Mouse (Mus musculus) E14TG2a.4 (cell line): ENCODE measurements around the gene Nol8.

Experiments
- H3K27me3 ChIP-seq: 2 replicates; pipeline ENCODE4 v1.6.1; 2014; ENCODE audit warnings: low read length, control low read depth; ENCODE audit not compliant: insufficient read depth
- H3K36me3 ChIP-seq: 2 replicates; pipeline ENCODE4 v1.6.1; 2014; ENCODE audit warnings: low read length, control low read depth; ENCODE audit not compliant: insufficient read depth
- H3K4me1 ChIP-seq: replicated peaks from 2 replicates; pipeline ENCODE4 v1.6.1; 2014; ENCODE audit warnings: low read depth, low read length, control low read depth
- H3K4me3 ChIP-seq: replicated peaks from 2 replicates; pipeline ENCODE4 v1.5.1; 2014; ENCODE audit warnings: mild to moderate bottlenecking, low read length
- H3K9me3 ChIP-seq: 2 replicates; pipeline ENCODE4 v1.6.1; 2014; ENCODE audit warnings: low read length, control low read depth
- CTCF ChIP-seq: conservative IDR thresholded peaks from 2 replicates; pipeline ENCODE4 v1.5.1; 2014; ENCODE audit warnings: low read length
- NANOG ChIP-seq: IDR thresholded peaks from 2 replicates; pipeline ENCODE4 v1.6.1; 2014; ENCODE audit warnings: borderline replicate concordance, low read length, mixed read lengths
- POU5F1 ChIP-seq: IDR thresholded peaks from 2 replicates; pipeline ENCODE4 v1.6.1; 2014; ENCODE audit warnings: low read length, borderline replicate concordance

Nol8 gene

GRCm38 (mm10) chr13:49652481-49653179 lies at the start of gene Nol8, which contains the start of gene Cenpp:
Gene Nol8, plus strand, starts transcription at chr13:49653078.
Gene Cenpp, minus strand, starts transcription at chr13:49652785.
- H3K36me3 ChIP-seq, result peaks cover 52% of the 10 kb centered on the region
- H3K9me3 ChIP-seq, result no peaks in the 10 kb centered on the region
- H3K27me3 ChIP-seq, result no peaks in the 10 kb centered on the region
- no peak for TF ChIP-seq POU5F1
- no peak for TF ChIP-seq NANOG
- TF ChIP-seq CTCF, result no peak
- peaks cover 21% of the 10 kb centered on the region for H3K4me1 ChIP-seq
- H3K4me3 ChIP-seq, result peak within 1 kb of the TSS; percentile 99

DNA sequence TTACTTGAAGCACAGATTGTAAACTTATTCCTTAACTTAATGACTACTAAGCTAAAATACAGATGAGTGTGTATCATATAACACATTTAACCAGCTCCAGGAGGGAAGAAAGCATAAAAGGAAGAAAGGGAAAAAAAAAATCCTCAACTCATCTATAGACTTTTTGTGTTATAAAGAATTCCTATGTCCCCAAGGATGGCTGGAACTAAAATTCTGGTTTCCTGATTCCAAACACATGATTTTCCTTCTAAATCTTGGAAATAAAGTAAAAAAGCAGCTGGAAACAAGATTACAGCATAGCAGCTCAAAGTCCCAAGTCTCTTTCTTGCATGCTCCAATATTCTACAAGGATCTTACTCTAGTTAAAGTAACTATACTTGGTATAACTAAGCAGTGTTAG lies 49.3 kb upstream of the Nol8 start:
- peaks cover 16% of the 10 kb centered on the region for H3K4me1 ChIP-seq
- peaks cover 10% of the 10 kb centered on the region for H3K36me3 ChIP-seq
- peaks cover 23% of the 10 kb centered on the region for H3K9me3 ChIP-seq
- no peak overlapping the region for H3K4me3 ChIP-seq
- TF ChIP-seq CTCF, result no peak
- H3K27me3 ChIP-seq, result no peaks in the 10 kb centered on the region

DNA sequence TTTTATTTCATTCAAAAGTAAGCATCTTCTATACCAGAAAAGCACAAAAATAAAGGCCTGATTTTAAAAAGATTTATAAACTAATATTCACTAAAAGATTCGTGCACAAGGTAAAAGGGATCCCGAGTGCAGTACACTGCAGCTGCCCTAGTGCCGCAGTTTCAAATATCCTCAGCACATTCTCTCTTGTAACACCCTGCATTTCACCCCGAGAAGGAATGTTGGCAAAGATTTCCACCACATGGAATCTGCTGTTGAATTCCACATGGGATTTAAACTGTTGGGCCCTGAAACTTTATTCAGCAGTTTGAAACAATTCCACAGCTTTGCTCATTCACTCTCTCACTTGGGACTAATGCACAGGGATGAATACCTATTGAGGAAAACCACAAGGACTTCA lies 45.2 kb upstream of the Nol8 start, which contains the start of gene Ogn:
Gene Ogn, plus strand, starts transcription at position 333 of the 400 bp plus-strand sequence.
- peaks cover 13% of the 10 kb centered on the region for H3K4me1 ChIP-seq
- no peaks in the 10 kb centered on the region for H3K9me3 ChIP-seq
- no peak for TF ChIP-seq NANOG
- TF ChIP-seq POU5F1, result no peak
- no peak for TF ChIP-seq CTCF
- no peaks in the 10 kb centered on the region for H3K27me3 ChIP-seq
- H3K4me3 ChIP-seq, result no peak within 1 kb of the TSS
- H3K36me3 ChIP-seq, result no peaks in the 10 kb centered on the region

GRCm38 (mm10) chr13:49608589-49609322 lies 44.1 kb upstream of the Nol8 start:
- TF ChIP-seq POU5F1 (no peak), CTCF (no peak), NANOG (no peak)
- Histone ChIP-seq H3K27me3 (no peaks in the 10 kb centered on the region), H3K4me3 (no peak overlapping the region), H3K36me3 (no peaks in the 10 kb centered on the region), H3K4me1 (peaks cover 3% of the 10 kb centered on the region; the same call in 1 of the 2 replicates), H3K9me3 (no peaks in the 10 kb centered on the region)

DNA sequence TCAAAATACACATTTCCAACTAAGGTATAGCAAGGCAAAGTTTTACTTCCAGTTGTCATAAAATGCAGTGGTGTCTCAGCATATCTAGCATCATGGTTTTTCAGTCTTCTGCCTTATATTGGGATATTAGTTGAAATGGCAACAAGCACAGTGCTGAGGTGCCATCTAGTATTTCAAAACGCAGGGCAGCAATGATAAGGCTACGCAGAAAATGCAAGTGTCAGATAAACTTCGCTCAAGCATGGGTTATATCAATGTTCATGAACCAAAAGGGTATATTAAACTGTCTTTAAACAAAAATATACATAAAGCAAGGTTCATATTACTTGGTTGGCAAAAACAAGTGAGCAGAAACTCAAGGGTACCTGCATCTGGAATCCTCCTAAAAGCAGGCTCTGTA lies 35.9 kb upstream of the Nol8 start:
- Histone ChIP-seq H3K4me1 (peaks cover 8% of the 10 kb centered on the region), H3K36me3 (no peaks in the 10 kb centered on the region), H3K4me3 (no peak overlapping the region), H3K9me3 (no peaks in the 10 kb centered on the region), H3K27me3 (no peaks in the 10 kb centered on the region)
- TF ChIP-seq POU5F1, result no peak
- TF ChIP-seq CTCF, result no peak
- TF ChIP-seq NANOG, result no peak

DNA sequence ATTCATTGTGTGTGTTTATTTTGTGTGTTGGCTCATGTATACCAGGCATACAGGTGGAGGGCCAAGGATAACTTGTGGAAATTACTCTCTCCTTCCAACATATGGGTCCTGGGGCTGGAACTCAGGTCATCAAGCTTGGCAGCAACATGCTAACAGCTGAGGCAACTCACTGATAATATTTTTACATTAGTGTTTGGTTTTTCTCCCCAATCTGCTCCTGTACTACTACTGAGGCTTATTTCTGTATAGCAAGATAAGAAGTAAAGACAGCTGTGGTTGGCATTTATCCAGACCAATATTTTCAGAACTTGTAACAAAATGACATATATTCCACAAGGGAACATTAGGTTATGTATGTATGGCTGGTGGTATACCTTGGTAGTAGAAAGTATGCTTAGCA lies 34.5 kb upstream of the Nol8 start:
- no peak overlapping the region for H3K4me3 ChIP-seq
- H3K27me3 ChIP-seq, result no peaks in the 10 kb centered on the region
- no peaks in the 10 kb centered on the region for H3K9me3 ChIP-seq
- TF ChIP-seq POU5F1 (no peak), NANOG (no peak), CTCF (no peak)
- H3K4me1 ChIP-seq, result peaks cover 12% of the 10 kb centered on the region
- H3K36me3 ChIP-seq, result no peaks in the 10 kb centered on the region

GRCm38 (mm10) chr13:49623216-49623615 lies 29.7 kb upstream of the Nol8 start:
- no peaks in the 10 kb centered on the region for H3K36me3 ChIP-seq
- no peaks in the 10 kb centered on the region for H3K27me3 ChIP-seq
- no peaks in the 10 kb centered on the region for H3K9me3 ChIP-seq
- no peak overlapping the region for H3K4me3 ChIP-seq
- TF ChIP-seq CTCF (no peak), POU5F1 (no peak), NANOG (no peak)
- peaks cover 12% of the 10 kb centered on the region for H3K4me1 ChIP-seq

DNA sequence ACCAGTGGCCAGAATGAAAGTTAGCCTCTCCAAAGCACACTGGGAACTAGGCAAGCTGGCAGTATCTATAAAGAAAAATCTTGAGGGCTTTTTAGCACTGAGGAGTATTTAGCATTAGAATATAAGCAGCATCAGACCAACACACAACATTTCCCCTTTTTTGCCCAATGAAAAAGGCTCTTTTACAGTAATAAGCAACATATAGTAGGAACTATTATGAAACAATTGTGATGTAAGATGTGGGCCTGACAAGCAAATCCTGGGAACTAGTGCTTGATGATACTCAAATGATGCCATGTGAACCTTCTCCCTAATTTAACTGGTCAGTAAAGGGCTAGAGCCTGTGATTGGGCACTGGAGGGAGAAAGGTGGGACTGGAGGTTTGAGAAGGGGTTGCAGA lies 24.7 kb upstream of the Nol8 start:
- Histone ChIP-seq H3K4me1 (no peaks in the 10 kb centered on the region), H3K4me3 (no peak overlapping the region), H3K36me3 (0 out of 2 replicates have a peak, but pooled peaks cover 8% of the 10 kb centered on the region), H3K9me3 (no peaks in the 10 kb centered on the region), H3K27me3 (no peaks in the 10 kb centered on the region)
- TF ChIP-seq CTCF, result no peak
- TF ChIP-seq POU5F1, result no peak
- no peak for TF ChIP-seq NANOG

- H3K9me3 ChIP-seq, result no peaks in the 10 kb centered on the region
- TF ChIP-seq CTCF, result no peak
- no peak for TF ChIP-seq POU5F1
- TF ChIP-seq NANOG, result no peak
- H3K36me3 ChIP-seq, result 0 out of 2 replicates have a peak, but pooled peaks cover 9% of the 10 kb centered on the region
- H3K27me3 ChIP-seq, result no peaks in the 10 kb centered on the region
- H3K4me1 ChIP-seq, result no peaks in the 10 kb centered on the region
- H3K4me3 ChIP-seq, result no peak overlapping the region
Measured at GRCm38 (mm10) chr13:49629076-49629475, 23.8 kb upstream of the Nol8 start.
